Mouse (Mus musculus): ENCODE results near the gene Ankrd54. TPM values are rescaled to one million over a fixed set of nuclear protein-coding genes. Genes with fewer than 3 reads are reported as not detected.

Ankrd54 gene
- total RNA-seq, 1 experiment: 25.4 TPM

GRCm38 (mm10) chr15:79074913-79075532 lies 12.3 kb upstream of the Ankrd54 start, which contains the start of gene Eif3l:
Gene Eif3l (plus strand): TSS chr15:79075179.
- peak within 1 kb of the TSS; percentile 98 for H3K9ac ChIP-seq (ENCODE audit: insufficient read depth, low read depth, low read length, poor library complexity, severe bottlenecking)
- in situ Hi-C loops (cut with MboI; ENCODE audit: low sequenced_read_pairs in 2 of 2, unreplicated experiment in 2 of 2): no loop called here
- H3K27ac ChIP-seq (ENCODE audit: insufficient read depth, low read depth, low read length, poor library complexity, severe bottlenecking): peak within 1 kb of the TSS; percentile 81
- H3K4me3 ChIP-seq (ENCODE audit: insufficient read depth in 1 of 2, low read depth in 1 of 2, low read length in 2 of 2, poor library complexity in 1 of 2, severe bottlenecking in 1 of 2): peak within 1 kb of the TSS; percentile 97 to 98
- H3K9me3 ChIP-seq (ENCODE audit: control insufficient read depth, insufficient read depth, low read depth, low read length): no peaks in the 10 kb centered on the region
- peaks cover 0 to 16% of the 10 kb centered on the region in 2 experiments; a peak in 1 of 4 replicates for H3K4me1 ChIP-seq (ENCODE audit: control insufficient read depth in 2 of 2, insufficient read depth in 2 of 2, low read length in 2 of 2, poor library complexity in 1 of 2)
- TF ChIP-seq ZNF384 (IDR thresholded peaks at IDR 0.05; ENCODE audit: low read depth, low read length) (no peak), MAFK (IDR thresholded peaks at IDR 0.05; ENCODE audit: insufficient read depth, low read depth, low read length) (no peak), CHD2 (IDR thresholded peaks at IDR 0.05; ENCODE audit: low read depth, low read length) (peak; percentile 43; the same call in 1 of the 2 replicates), HCFC1 (IDR thresholded peaks at IDR 0.05; ENCODE audit: borderline replicate concordance, insufficient read depth, low read length) (0 out of 2 replicates have a peak, but pooled peaks have one; percentile 46), ZC3H11A (IDR thresholded peaks at IDR 0.05; ENCODE audit: borderline replicate concordance, low read depth, low read length) (no peak)
- peak; percentile 73 for DNase-seq (ENCODE audit: low read depth, low spot score)
- peaks cover 30% of the 10 kb centered on the region for H3K36me3 ChIP-seq (ENCODE audit: control insufficient read depth, insufficient read depth, low read length, poor library complexity, severe bottlenecking)

GRCm38 (mm10) chr15:79074446-79074845 lies 11.8 kb upstream of the Ankrd54 start:
- peaks cover 24% of the 10 kb centered on the region for H3K36me3 ChIP-seq (ENCODE audit: control insufficient read depth, insufficient read depth, low read length, poor library complexity, severe bottlenecking)

GRCm38 (mm10) chr15:79073752-79074151 lies 11.1 kb upstream of the Ankrd54 start:
- peaks cover 0 to 14% of the 10 kb centered on the region in 2 experiments; a peak in 1 of 4 replicates for H3K4me1 ChIP-seq (ENCODE audit: control insufficient read depth in 2 of 2, insufficient read depth in 2 of 2, low read length in 2 of 2, poor library complexity in 1 of 2)
- H3K36me3 ChIP-seq (ENCODE audit: control insufficient read depth, insufficient read depth, low read length, poor library complexity, severe bottlenecking): peaks cover 20% of the 10 kb centered on the region
- H3K27ac ChIP-seq (ENCODE audit: insufficient read depth, low read depth, low read length, poor library complexity, severe bottlenecking): peak overlapping the region; percentile 71; the same call in 1 of the 2 replicates
- H3K4me3 ChIP-seq (ENCODE audit: insufficient read depth in 1 of 2, low read depth in 1 of 2, low read length in 2 of 2, poor library complexity in 1 of 2, severe bottlenecking in 1 of 2): no peak overlapping the region
- no peak overlapping the region for H3K9ac ChIP-seq (ENCODE audit: insufficient read depth, low read depth, low read length, poor library complexity, severe bottlenecking)
- H3K9me3 ChIP-seq (ENCODE audit: control insufficient read depth, insufficient read depth, low read depth, low read length): no peaks in the 10 kb centered on the region
- in situ Hi-C loops (cut with MboI; ENCODE audit: low sequenced_read_pairs in 2 of 2, unreplicated experiment in 2 of 2): no loop called here
- TF ChIP-seq CHD2 (IDR thresholded peaks at IDR 0.05; ENCODE audit: low read depth, low read length) (no peak), HCFC1 (IDR thresholded peaks at IDR 0.05; ENCODE audit: borderline replicate concordance, insufficient read depth, low read length) (no peak), ZC3H11A (IDR thresholded peaks at IDR 0.05; ENCODE audit: borderline replicate concordance, low read depth, low read length) (no peak), ZNF384 (IDR thresholded peaks at IDR 0.05; ENCODE audit: low read depth, low read length) (no peak), MAFK (IDR thresholded peaks at IDR 0.05; ENCODE audit: insufficient read depth, low read depth, low read length) (no peak)
- DNase-seq (ENCODE audit: low read depth, low spot score): no peak

More at GRCm38 (mm10) chr15:79074446-79074845, 11.8 kb upstream of the Ankrd54 start:
- peak; percentile 91 for TF ChIP-seq ZNF384 (IDR thresholded peaks at IDR 0.05; ENCODE audit: low read depth, low read length)
- no peak for TF ChIP-seq CHD2 (IDR thresholded peaks at IDR 0.05; ENCODE audit: low read depth, low read length)
- no peak for TF ChIP-seq HCFC1 (IDR thresholded peaks at IDR 0.05; ENCODE audit: borderline replicate concordance, insufficient read depth, low read length)
- TF ChIP-seq ZC3H11A (IDR thresholded peaks at IDR 0.05; ENCODE audit: borderline replicate concordance, low read depth, low read length): no peak
- no peak for TF ChIP-seq MAFK (IDR thresholded peaks at IDR 0.05; ENCODE audit: insufficient read depth, low read depth, low read length)
- in situ Hi-C loops (cut with MboI; ENCODE audit: low sequenced_read_pairs in 2 of 2, unreplicated experiment in 2 of 2): no loop called here
- H3K4me1 ChIP-seq (ENCODE audit: control insufficient read depth in 2 of 2, insufficient read depth in 2 of 2, low read length in 2 of 2, poor library complexity in 1 of 2): peaks cover 0 to 14% of the 10 kb centered on the region in 2 experiments; a peak in 1 of 4 replicates
- H3K4me3 ChIP-seq (ENCODE audit: insufficient read depth in 1 of 2, low read depth in 1 of 2, low read length in 2 of 2, poor library complexity in 1 of 2, severe bottlenecking in 1 of 2): peak overlapping the region; percentile 97 to 98
- H3K9ac ChIP-seq (ENCODE audit: insufficient read depth, low read depth, low read length, poor library complexity, severe bottlenecking): peak overlapping the region; percentile 70; the same call in 1 of the 2 replicates
- H3K27ac ChIP-seq (ENCODE audit: insufficient read depth, low read depth, low read length, poor library complexity, severe bottlenecking): peak overlapping the region; percentile 71
- no peak for DNase-seq (ENCODE audit: low read depth, low spot score)
- no peaks in the 10 kb centered on the region for H3K9me3 ChIP-seq (ENCODE audit: control insufficient read depth, insufficient read depth, low read depth, low read length)

- Histone ChIP-seq H3K4me1 (ENCODE audit: control insufficient read depth in 2 of 2, insufficient read depth in 2 of 2, low read length in 2 of 2, poor library complexity in 1 of 2) (peaks cover 0 to 10% of the 10 kb centered on the region in 2 experiments; a peak in 1 of 4 replicates), H3K4me3 (ENCODE audit: insufficient read depth in 1 of 2, low read depth in 1 of 2, low read length in 2 of 2, poor library complexity in 1 of 2, severe bottlenecking in 1 of 2) (no peak overlapping the region), H3K27ac (ENCODE audit: insufficient read depth, low read depth, low read length, poor library complexity, severe bottlenecking) (no peak overlapping the region), H3K36me3 (ENCODE audit: control insufficient read depth, insufficient read depth, low read length, poor library complexity, severe bottlenecking) (peaks cover under 1% of the 10 kb centered on the region), H3K9me3 (ENCODE audit: control insufficient read depth, insufficient read depth, low read depth, low read length) (no peaks in the 10 kb centered on the region), H3K9ac (ENCODE audit: insufficient read depth, low read depth, low read length, poor library complexity, severe bottlenecking) (peak overlapping the region; percentile 26; the same call in 1 of the 2 replicates)
- DNase-seq (ENCODE audit: low read depth, low spot score): no peak
- TF ChIP-seq MAFK (IDR thresholded peaks at IDR 0.05; ENCODE audit: insufficient read depth, low read depth, low read length) (no peak), HCFC1 (IDR thresholded peaks at IDR 0.05; ENCODE audit: borderline replicate concordance, insufficient read depth, low read length) (no peak), CHD2 (IDR thresholded peaks at IDR 0.05; ENCODE audit: low read depth, low read length) (no peak), ZC3H11A (IDR thresholded peaks at IDR 0.05; ENCODE audit: borderline replicate concordance, low read depth, low read length) (no peak), ZNF384 (IDR thresholded peaks at IDR 0.05; ENCODE audit: low read depth, low read length) (no peak)
- in situ Hi-C loops (cut with MboI; ENCODE audit: low sequenced_read_pairs in 2 of 2, unreplicated experiment in 2 of 2): no loop called here
These were observed 8.7 kb upstream of the Ankrd54 start for GRCm38 (mm10) chr15:79071117-79072039.
